Comparison of ENCODE assay signal across 7 mouse cellular contexts in the genomic region with DNA sequence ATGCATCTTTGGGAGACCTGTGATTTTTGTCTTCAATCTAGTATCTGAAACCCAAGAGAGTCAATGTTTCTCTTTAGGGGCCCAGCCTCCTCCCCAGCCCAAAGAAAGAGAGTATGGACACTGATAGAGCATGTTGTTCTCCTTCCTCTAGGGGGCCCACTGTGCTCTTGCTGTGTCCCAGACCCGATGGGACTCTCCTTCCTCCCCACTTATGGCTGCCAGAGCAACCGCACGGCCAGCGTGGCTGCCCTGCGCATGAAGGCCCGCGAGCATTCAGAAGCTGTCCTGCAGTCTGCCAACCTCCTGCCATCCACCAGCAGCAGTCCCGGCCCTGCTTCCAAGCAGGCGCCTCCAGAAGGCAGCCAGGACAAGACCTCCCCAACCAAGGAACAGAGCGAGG. TPM values are rescaled to one million over a fixed set of nuclear protein-coding genes. Genes with fewer than 3 reads are reported as not detected.
A peak's percentile ranks its signal among the peaks of the same experiment; 100 is the strongest.
DNase-seq lines count a peak whose midpoint lies in the region; TF ChIP-seq lines count a peak whose summit lies in the region.

No protein-coding gene starts in this region.

- DNase-seq in kidney, postnatal 10 days, result peak; percentile 14
- DNase-seq in kidney, postnatal 14 days, result no peak
- no peak for DNase-seq in ES-E14 (ENCODE audit: low read depth, low spot score)
- DNase-seq in embryo, embryonic 10.5 days (ENCODE audit: low spot score), result peak; percentile 26
- peak; percentile 4 for DNase-seq in induced T-regulatory cell, adult 2 months (ENCODE audit: low read depth)
- no peak for DNase-seq in thymus, postnatal 0 days (ENCODE audit: low spot score)
- no peak for DNase-seq in gastrocnemius, postnatal 36 days

- peak overlapping the region; percentile 62 to 77 for H3K4me3 ChIP-seq in ES-E14 (ENCODE audit: insufficient read depth in 1 of 2, low read depth in 1 of 2, low read length in 2 of 2, poor library complexity in 1 of 2, severe bottlenecking in 1 of 2)

- intact Hi-C loops in gastrocnemius, postnatal 36 days (cut with DNase I), result loop anchor here (5.0 kb wide), 1 partner anchor 84 kb away; no protein-coding TSS in a partner anchor

- H3K9ac ChIP-seq in ES-E14 (ENCODE audit: insufficient read depth, low read depth, low read length, poor library complexity, severe bottlenecking), result peak overlapping the region; percentile 80

- H3K36me3 ChIP-seq in ES-E14 (ENCODE audit: control insufficient read depth, insufficient read depth, low read length, poor library complexity, severe bottlenecking), result no peaks in the 10 kb centered on the region

- H3K9me3 ChIP-seq in ES-E14 (ENCODE audit: control insufficient read depth, insufficient read depth, low read depth, low read length), result no peaks in the 10 kb centered on the region

- H3K4me1 ChIP-seq in ES-E14 (ENCODE audit: control insufficient read depth in 2 of 2, insufficient read depth in 2 of 2, low read length in 2 of 2, poor library complexity in 1 of 2), result 0 out of 4 replicates have a peak, but pooled peaks cover 0 to 3% of the 10 kb centered on the region in 2 experiments

- in situ Hi-C loops in ES-E14 (cut with MboI; ENCODE audit: low sequenced_read_pairs in 2 of 2, unreplicated experiment in 2 of 2), result no loop called here

- H3K27ac ChIP-seq in ES-E14 (ENCODE audit: insufficient read depth, low read depth, low read length, poor library complexity, severe bottlenecking), result no peak overlapping the region

TF ChIP-seq in ES-E14, 5 proteins besides CTCF, POLR2A, EP300 and RAD21:
- TF ChIP-seq HCFC1 (IDR thresholded peaks at IDR 0.05; ENCODE audit: borderline replicate concordance, insufficient read depth, low read length), result no peak
- TF ChIP-seq ZC3H11A (IDR thresholded peaks at IDR 0.05; ENCODE audit: borderline replicate concordance, low read depth, low read length), result 0 out of 2 replicates have a peak, but pooled peaks have one; percentile 5

RNA-seq across cellular contexts. Expression of gene Prrxl1, which starts 29.4 kb away (rescaled TPM):
- total RNA-seq in ES-E14 (2012; rRNA removed), result 0.09 and 0.11 TPM in 2 replicates
- 0.08 TPM in 1 of 2 replicates, not detected in the other for polyA plus RNA-seq in thymus, postnatal 0 days (2015; fragmentation: Nextera tagmentation; extraction: Ambion mirVana)
- total RNA-seq in gastrocnemius, postnatal 36 days (2021), result not detected

RNA-seq across cellular contexts. Expression of gene 3425401B19Rik, which starts 56.5 kb away (rescaled TPM):
- total RNA-seq in ES-E14 (2012; rRNA removed), result 0.31 TPM in 1 of 2 replicates, not detected in the other
- 0.06 TPM in 1 of 2 replicates, not detected in the other for polyA plus RNA-seq in thymus, postnatal 0 days (2015; fragmentation: Nextera tagmentation; extraction: Ambion mirVana)
- total RNA-seq in gastrocnemius, postnatal 36 days (2021), result 100 to 1,000 TPM; 268 to 399 TPM

Comparison
In these comparisons a context has a peak if more than half of its experiments do, and no peak if none do; other contexts are left out.
1. DNase-seq: peak in kidney, postnatal 10 days (single experiment), embryo, embryonic 10.5 days (single experiment) and induced T-regulatory cell, adult 2 months (single experiment); none in kidney, postnatal 14 days (single experiment), ES-E14 (single experiment), thymus, postnatal 0 days (single experiment) and gastrocnemius, postnatal 36 days (0 of 2).
2. RNA of gene 3425401B19Rik, which starts 56.5 kb away (total RNA-seq): 268 to 399 TPM in gastrocnemius, postnatal 36 days; 0.31 TPM in ES-E14; every median in the first group is over 100 times any median in the second.